Mouse (Mus musculus) G1E (cell line): Measurements from ENCODE around the gene Atad5. TPM values are rescaled to one million over a fixed set of nuclear protein-coding genes. Genes with fewer than 3 reads are reported as not detected.

Experiments used
- ATAC-seq: 2 replicates; pipeline ENCODE4 v1.8.0; 2016; ENCODE audit warnings: mild to moderate bottlenecking; ENCODE audit not compliant: insufficient number of reproducible peaks, poor library complexity, low FRiP score, severe bottlenecking; ENCODE audit errors: extremely low read depth
- DNase-seq: peaks from one replicate; pipeline ENCODE4 v3.0.0; 2012; ENCODE audit warnings: low spot score
- H3K27me3 ChIP-seq: 2 replicates; pipeline ENCODE4 v1.6.1; 2012; ENCODE audit warnings: mild to moderate bottlenecking, low read length, inconsistent platforms; ENCODE audit not compliant: insufficient read depth
- H3K36me3 ChIP-seq: replicated peaks from 2 replicates; pipeline ENCODE3; 2012; ENCODE audit warnings: mild to moderate bottlenecking, inconsistent platforms
- H3K4me1 ChIP-seq: 2 replicates; pipeline ENCODE4 v1.6.1; 2012; ENCODE audit warnings: low read depth, low read length, inconsistent platforms, mixed read lengths; ENCODE audit not compliant: insufficient read depth
- H3K4me3 ChIP-seq: 2 replicates; pipeline ENCODE4 v1.5.1; 2012; ENCODE audit warnings: low read depth, mild to moderate bottlenecking, inconsistent platforms, low read length, moderate library complexity, mixed read lengths
- H3K9me3 ChIP-seq: replicated peaks from 2 replicates; pipeline ENCODE4 v1.6.1; 2012; ENCODE audit warnings: inconsistent platforms
- CTCF ChIP-seq: IDR thresholded peaks from 2 replicates; pipeline ENCODE4 v1.5.1; 2012; ENCODE audit warnings: low read depth, low read length, inconsistent platforms, mixed read lengths
- GATA1 ChIP-seq: IDR thresholded peaks from 2 replicates; pipeline ENCODE4 v1.6.1; 2012; ENCODE audit warnings: borderline replicate concordance, low read length, inconsistent platforms, mixed read lengths
- GATA2 ChIP-seq: IDR thresholded peaks from 2 replicates; pipeline ENCODE4 v1.6.1; 2012; ENCODE audit warnings: low read depth, low read length, inconsistent platforms, borderline replicate concordance
- POLR2AphosphoS5 ChIP-seq: IDR thresholded peaks from 2 replicates; pipeline ENCODE4 v1.6.1; 2012; ENCODE audit warnings: low read depth, low read length, inconsistent platforms; ENCODE audit not compliant: insufficient replicate concordance
- TAL1 ChIP-seq: conservative IDR thresholded peaks from 2 replicates; pipeline ENCODE4 v1.6.1; 2012; ENCODE audit warnings: low read depth, low read length, inconsistent platforms, mixed read lengths
- polyA plus RNA-seq: library from polyadenylated mRNA; stranded (reverse); fragments of >175 nt; gene quantifications from 2 replicates; pipeline ENCODE4 v1.2.3, GENCODE M21; 2012
- total RNA-seq, 2 experiments: library from RNA; stranded (forward) in 1 of 2; stranded (reverse) in 1 of 2; fragments of 200-1000 nt in 1 of 2; fragments of >200 nt in 1 of 2; fragmentation: Nextera tagmentation in 1 of 2; gene quantifications; 2 replicates each; pipeline ENCODE4 v1.2.3; 2014 to 2017

Atad5 gene
- total and polyA plus RNA-seq, 3 experiments, result 7.0 to 88.0 (median 69.2) TPM

DNA sequence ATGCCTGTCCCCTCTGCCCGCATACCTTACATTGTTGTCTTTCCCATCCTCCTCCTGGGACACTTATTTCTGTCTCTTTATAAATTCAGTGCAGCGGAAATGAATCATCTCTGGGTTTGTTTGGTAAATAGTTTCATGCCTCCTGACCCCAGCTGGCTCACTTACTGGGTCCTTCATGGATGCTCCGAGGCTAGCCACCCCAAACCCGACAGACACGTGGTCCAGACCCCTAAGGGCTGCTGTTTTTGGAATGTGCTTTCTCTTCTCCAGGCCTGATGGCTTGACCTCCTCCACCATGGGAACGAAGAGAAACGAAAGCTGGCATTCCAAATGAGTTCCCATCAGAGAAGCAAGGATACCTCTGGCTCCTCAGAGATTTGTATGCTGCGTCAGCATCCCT, 63.2 kb downstream of the Atad5 start:
- Histone ChIP-seq H3K4me3 (no peak overlapping the region), H3K9me3 (peaks cover 8% of the 10 kb centered on the region), H3K36me3 (no peaks in the 10 kb centered on the region), H3K4me1 (peaks cover 17% of the 10 kb centered on the region), H3K27me3 (peaks cover 54% of the 10 kb centered on the region)
- no peak for DNase-seq
- no peak for ATAC-seq
- TF ChIP-seq GATA2 (no peak), TAL1 (no peak), GATA1 (no peak), POLR2AphosphoS5 (no peak), CTCF (no peak)

DNA sequence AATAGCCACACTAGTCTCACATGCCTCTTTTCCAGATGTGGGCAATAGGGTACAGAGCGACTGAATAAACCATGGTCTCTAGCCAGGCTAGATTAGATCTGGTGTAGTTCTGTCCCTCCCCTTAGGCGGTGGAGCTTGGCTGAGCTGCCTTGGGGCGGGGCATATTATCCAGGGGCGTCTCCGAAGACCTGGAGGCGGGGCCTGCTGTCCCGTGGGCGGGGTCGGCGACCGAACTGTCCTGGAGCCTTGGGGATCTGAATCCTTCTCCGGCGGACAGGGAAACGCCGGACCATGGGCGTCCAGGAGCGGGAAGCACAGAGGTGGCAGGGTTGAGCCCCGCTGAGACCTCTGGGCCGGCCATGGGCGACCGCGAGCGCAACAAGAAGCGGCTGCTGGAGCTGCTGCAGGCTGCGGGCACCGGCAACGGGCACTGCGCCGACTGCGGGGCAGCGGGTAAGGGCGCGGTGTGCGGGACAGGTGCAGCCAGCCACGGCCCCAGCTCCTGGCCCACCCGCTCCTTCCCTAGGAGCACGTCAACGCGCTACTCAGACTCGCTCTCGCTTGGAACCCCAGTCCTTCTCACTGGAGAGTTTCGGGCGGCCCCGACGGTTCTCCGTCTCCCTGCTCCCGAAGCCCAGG, 64.8 kb downstream of the Atad5 start, which contains the start of gene Adap2:
TSS of gene Adap2 (plus strand) at position 249 of the 639 bp plus-strand sequence.
- Histone ChIP-seq H3K9me3 (peaks cover 8% of the 10 kb centered on the region), H3K36me3 (no peaks in the 10 kb centered on the region), H3K4me1 (peaks cover 13% of the 10 kb centered on the region), H3K27me3 (peaks cover 68% of the 10 kb centered on the region), H3K4me3 (peak within 1 kb of the TSS; percentile 71)
- TF ChIP-seq GATA2, result no peak
- no peak for TF ChIP-seq GATA1
- no peak for TF ChIP-seq TAL1
- no peak for TF ChIP-seq POLR2AphosphoS5
- ATAC-seq, result peak; percentile 54
- DNase-seq, result peak; percentile 52

DNA sequence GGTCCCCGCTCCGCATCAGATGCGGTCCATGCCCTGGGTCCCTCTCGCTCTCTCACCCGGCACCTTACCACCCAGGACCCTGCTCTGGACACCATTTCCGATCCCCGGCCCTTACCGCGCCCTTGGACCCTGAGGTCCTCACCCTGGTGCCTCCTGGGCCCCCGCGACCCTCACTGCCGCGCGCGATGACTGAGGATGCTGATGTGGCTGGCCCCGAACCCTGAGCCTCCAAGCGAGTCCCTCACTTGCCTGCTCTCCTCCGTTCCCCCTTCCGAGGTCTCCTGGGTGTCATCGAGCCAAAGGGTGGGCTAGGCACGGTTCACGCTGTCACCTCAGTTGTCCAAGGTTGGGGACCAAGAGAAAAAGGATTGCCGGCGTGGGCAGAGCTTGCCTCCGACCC, 65.3 kb downstream of the Atad5 start:
- H3K27me3 ChIP-seq, result peaks cover 73% of the 10 kb centered on the region
- H3K9me3 ChIP-seq, result peaks cover 8% of the 10 kb centered on the region
- peaks cover 13% of the 10 kb centered on the region for H3K4me1 ChIP-seq
- ATAC-seq (no peak), DNase-seq (no peak)
- peak overlapping the region; percentile 71; the same call in 1 of the 2 replicates for H3K4me3 ChIP-seq
- no peaks in the 10 kb centered on the region for H3K36me3 ChIP-seq
- TF ChIP-seq TAL1, result no peak
- no peak for TF ChIP-seq CTCF
- no peak for TF ChIP-seq GATA2
- TF ChIP-seq POLR2AphosphoS5, result no peak
- no peak for TF ChIP-seq GATA1

DNA sequence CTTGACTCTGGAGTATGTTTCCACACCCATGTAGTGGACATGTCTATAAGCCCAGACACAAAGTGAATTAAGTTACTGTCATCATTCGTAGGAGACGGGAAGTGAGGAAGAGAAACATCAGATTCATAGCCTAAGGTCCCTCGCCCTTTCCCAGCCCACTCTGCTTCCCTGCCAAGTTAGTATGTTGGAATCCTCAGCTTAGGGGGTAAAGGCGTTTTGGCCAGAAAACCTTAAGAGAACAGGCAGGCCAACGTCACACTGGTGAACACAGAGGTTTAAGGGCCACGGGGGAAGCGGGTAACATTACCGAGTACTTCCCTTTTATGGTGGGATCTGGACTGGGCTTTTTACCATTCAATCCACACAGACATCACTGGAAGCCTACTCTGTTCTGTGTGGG, 66.3 kb downstream of the Atad5 start:
- ATAC-seq (no peak), DNase-seq (no peak)
- Histone ChIP-seq H3K36me3 (no peaks in the 10 kb centered on the region), H3K9me3 (peaks cover 8% of the 10 kb centered on the region), H3K4me3 (no peak overlapping the region), H3K4me1 (peaks cover 13% of the 10 kb centered on the region), H3K27me3 (peaks cover 80% of the 10 kb centered on the region)
- TF ChIP-seq GATA2 (no peak), GATA1 (no peak)

DNA sequence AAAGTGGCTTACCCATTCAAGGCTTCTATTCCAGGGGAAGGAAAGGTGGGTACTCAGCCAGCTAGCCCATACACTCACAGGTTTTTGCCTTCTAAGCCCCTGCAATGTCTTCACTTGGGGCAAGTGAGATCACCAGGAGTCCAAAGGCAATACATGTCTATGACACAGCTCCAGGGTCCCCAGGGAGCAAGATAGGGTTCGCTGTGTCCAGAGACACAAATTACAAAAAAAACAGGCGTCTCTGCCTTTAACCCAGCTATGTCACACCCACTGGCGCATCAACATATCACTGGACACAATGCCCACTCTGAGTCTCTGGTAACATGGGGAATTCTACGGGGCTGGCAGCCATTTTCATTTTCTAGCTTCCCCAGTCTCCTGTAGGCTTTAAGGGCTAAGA, 66.8 kb downstream of the Atad5 start:
- Histone ChIP-seq H3K4me1 (peaks cover 13% of the 10 kb centered on the region), H3K36me3 (no peaks in the 10 kb centered on the region), H3K27me3 (peaks cover 81% of the 10 kb centered on the region), H3K9me3 (peaks cover 8% of the 10 kb centered on the region), H3K4me3 (no peak overlapping the region)
- DNase-seq (no peak), ATAC-seq (no peak)
- no peak for TF ChIP-seq CTCF
- TF ChIP-seq TAL1, result no peak
- TF ChIP-seq GATA1, result no peak
- TF ChIP-seq POLR2AphosphoS5, result no peak
- TF ChIP-seq GATA2, result no peak

DNA sequence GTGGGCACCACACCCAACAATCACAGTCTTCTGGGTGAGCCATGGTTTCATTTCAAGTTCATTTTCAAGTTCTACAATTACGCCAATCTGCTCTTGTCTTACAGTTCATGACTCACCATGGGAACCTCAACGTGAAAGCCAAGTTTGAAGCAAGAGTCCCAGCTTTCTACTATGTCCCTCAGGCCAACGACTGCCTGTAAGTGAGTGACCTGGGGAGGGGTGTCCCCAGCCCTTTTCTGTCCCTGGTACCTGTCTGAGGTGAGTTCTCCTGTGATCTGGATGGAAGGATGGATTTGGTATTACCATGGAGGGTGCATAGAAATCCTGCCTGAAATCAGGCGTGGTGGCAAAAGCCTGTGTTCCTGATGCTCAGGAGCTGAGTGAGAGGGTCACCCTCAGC, 67.6 kb downstream of the Atad5 start:
- ATAC-seq (no peak), DNase-seq (no peak)
- Histone ChIP-seq H3K4me1 (peaks cover 13% of the 10 kb centered on the region), H3K27me3 (peaks cover 83% of the 10 kb centered on the region), H3K9me3 (peaks cover 8% of the 10 kb centered on the region), H3K4me3 (no peak overlapping the region), H3K36me3 (no peaks in the 10 kb centered on the region)
- TF ChIP-seq POLR2AphosphoS5 (no peak), GATA2 (no peak), CTCF (no peak), GATA1 (no peak), TAL1 (no peak)
